Mouse (Mus musculus): ENCODE measurements around the gene Ano10.
"Not testable (repeated sequence)": the region's sequence is repeated elsewhere in the genome, so short reads cannot be mapped to it uniquely, and the experiment has no call there.

Gene Ano10

DNA sequence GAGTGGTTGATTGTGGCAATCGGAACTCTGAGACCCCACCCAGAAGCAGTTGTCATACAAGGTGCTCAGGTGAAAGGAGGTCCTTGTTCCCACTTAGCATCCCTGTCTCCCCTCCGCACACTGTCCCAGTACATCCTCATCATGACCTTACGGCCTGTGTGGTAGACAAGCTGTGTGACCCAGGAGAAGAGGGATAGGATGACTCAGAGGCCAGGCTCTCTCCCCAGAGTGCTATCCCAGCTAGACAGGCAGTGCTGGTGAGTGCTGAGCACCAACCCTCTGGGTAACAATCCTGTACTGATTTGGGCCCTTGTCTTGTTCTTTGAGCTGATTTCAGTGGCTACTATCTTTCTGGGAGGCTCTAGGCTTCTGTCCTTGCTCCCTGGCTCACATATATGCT is 95.6 kb downstream of the Ano10 start:
- no peak for DNase-seq (ENCODE audit: low spot score)

DNA sequence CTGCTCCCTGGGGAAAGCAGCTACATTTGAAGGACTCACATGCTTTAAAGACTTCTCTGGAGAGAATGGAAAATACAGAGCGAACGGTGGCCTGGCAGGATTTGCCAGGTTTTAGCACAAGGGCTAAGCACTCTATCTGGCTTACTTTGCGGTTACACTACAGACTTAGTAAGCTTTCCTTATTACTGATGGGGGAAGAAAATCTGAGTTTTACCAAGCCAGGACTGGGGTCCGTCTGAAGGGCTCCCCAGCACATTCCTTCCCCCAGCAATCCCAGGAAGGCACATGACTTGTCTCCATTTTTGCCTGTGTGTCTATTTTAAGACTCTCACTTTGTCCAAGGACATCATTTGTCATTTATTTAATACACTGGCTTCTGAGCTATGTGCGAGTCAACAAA is 97.2 kb downstream of the Ano10 start:
- DNase-seq (ENCODE audit: low spot score) = no peak

DNA sequence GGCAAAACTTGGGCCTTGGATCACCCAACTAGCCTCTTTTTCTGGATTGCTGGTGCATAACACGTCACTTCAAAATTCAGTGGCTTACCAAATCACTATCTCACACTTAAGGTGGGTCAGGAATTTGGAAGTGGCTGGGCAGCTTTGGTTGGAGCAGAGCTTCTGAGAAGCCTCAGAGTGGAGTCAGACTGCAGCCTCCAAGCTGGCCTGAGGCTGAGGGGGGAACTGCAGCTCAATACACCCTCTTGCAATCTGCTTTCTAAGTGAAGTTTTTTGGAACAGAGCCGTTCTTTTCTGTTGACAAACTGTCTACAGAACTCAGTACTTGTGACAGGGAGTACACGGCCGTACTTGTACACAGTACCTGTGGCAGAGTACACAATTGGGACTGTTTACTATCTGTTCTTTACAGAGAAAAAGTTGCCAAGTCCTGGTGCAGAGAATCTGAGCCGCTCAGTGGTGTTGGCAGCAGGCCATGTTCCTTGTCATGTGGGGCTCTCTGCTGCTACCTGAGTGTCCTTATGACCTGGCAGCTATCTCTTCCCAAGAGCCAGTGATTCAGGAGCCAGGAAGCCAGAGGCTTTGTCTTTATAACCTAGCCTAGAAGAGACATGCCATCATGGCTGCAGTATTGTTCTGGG is 99.1 kb downstream of the Ano10 start:
- DNase-seq (ENCODE audit: low spot score) = peak; percentile 79

DNA sequence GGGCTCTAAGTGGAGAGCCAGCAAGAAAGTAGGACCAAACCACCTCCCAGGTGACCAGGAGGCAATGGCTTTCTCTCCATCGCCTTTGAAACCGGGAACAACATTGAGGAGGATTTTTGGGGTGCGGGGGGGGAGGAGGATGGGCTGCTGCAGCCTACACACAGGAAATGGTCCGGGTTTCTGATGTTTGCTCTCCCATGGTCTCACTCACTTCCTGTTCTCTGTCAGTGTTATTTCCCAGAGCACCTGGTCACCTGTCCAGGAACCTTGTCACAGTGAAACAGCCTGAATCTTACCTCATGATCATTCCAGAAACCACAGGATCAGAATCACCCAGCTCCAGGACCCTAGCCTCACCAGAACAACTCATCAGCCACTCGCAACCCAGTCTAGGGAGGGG is 100.4 kb downstream of the Ano10 start:
- no peak for DNase-seq (ENCODE audit: low spot score)

DNA sequence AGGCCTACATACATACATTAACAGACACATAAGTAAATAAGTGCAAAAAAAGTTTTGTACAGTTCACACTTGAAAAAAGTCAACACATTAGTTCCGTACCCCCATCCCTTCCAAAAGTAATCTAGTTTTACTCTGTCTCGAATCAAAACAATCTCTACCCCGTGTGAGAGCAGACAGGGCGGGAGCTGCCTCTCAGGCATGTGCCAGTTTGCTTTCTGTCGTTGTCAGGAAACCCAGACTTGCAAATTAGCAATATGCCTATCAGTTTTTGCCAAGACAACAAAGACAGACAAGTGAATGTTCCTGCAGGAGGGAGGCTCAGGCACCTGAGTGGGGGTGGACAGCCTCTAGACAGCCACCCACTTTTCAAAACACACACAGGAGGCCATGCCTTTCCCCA is 100.9 kb downstream of the Ano10 start:
- no peak for DNase-seq (ENCODE audit: low spot score)

DNA sequence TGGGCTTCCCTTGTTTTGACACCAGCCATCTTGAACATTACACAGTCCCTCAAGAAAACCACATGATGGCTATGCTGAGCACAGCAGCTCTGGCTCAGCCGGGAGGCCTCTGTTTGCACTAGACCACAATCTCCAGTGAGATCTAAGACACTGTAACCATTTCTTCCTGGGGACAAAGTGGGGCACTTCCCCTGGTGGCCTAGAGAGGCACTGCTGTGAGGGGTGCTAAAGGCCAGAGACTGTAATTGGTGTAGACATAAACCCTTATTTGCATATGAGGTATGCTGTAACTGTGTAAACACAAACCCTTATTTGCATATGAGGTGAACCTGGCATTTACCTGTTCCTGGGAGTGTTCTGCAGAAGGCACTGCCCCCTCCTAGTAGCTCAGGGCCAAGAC is 105.5 kb downstream of the Ano10 start:
- peak; percentile 29 for DNase-seq (ENCODE audit: low spot score)

DNA sequence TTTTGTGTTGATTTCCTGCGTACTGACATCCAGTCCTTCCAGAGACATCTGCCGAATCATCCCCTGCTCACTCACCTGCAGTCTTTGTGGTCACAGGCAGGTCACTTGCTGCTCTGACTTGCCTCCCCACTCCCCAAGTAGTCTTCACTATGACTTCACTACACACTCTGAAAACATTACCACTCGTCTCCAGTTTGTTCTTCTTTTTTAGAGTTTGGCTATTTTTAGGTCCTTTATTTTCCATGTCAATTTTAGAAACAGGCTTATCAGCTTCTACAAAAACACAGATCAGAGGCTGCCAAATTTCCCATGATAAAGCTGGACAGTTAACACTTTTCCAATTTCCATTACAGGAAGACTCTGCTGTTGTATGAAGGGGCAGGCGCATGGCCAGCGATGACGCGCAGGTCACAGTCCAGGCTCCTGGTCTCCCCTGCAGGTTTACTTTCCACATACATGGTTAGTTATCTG is 106.7 kb downstream of the Ano10 start:
- DNase-seq (ENCODE audit: low spot score) = no peak

DNA sequence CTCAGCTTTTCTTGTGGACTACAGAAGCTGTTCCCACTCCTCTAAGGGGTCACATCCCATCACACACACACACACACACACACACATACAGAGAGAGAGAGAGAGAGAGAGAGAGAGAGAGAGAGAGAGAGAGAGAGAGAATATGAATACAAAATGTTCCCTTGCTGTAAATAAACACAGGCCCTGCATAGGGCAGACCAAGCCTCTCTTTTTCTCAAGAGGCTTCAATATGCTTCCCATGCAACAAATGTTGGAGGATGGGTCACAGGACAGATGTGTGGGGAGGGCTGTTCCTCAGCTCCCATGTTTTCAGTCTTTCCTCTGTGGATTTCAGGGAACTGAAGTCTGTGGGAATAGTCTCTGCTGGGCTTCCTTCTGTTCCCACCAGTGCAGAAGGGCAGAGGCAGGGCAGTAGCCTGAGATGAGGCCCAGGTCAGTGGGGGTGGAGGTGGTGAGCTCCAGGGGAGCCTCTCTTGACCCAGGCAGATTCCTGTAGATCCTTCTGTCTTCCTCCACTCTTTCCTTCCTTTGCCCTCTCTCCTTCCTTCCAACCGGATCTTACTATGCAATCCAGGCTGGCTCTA is 107.5 kb downstream of the Ano10 start:
- no peak for DNase-seq (ENCODE audit: low spot score)

DNA sequence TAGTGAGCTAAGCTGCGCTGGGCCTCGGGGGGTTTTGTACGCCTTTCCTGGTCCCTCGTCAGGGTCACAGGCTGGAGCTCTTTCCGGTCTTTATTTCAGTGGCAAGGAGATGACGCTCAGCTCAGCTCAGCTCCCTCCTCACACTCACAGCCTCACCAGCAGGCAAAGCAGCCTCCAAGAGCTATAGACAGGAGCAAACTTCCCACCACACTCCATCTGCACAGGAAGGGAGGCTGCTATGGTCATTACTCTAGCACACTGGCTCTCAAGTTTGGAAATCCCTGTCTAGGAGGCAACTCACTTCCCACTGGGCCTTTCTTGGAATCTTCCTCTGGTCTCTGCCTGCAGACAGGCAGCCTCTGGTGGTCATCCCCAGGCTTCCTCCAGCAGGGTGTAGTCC is 108.3 kb downstream of the Ano10 start:
- DNase-seq (ENCODE audit: low spot score) = no peak

DNA sequence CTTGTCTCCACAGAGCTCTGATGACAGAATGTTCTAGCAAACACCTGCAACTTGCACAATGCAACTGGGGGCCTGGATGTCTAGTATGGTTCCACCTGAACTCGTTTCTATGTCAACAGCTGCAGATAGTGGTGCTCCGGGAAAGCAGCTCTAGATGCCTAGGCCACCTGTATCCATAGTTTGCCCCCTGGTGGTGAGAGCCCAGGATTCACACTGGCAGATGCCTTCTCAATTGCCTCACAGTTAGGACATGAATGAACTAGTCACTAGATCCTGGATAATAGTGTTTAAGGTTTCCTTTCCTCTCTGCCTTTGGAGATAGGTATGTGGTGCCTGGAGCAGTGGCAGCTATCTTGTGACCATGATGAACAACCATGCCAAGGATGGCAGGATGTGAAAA is 109.2 kb downstream of the Ano10 start:
- peak; percentile 90 for DNase-seq (ENCODE audit: low spot score)

DNA sequence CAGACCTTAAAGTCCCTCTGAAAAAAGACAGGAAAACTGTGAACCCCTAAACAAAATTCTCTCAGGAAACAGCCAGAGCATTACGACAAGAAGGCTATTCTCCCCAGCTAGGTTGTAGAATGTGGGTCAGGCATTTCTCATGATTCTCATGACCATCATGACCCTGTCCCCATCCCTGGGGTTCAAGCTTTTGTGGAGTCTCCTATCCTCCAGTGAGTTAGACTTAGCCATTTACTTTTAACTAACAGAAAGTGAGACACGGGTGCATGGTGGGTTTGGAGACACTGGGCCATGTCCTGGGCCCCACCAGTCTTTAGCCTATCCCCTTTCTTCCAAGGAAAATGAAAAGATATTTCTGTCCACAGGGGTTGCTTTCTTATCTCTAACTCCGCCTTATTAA is 109.9 kb downstream of the Ano10 start:
- DNase-seq (ENCODE audit: low spot score) = no peak

DNA sequence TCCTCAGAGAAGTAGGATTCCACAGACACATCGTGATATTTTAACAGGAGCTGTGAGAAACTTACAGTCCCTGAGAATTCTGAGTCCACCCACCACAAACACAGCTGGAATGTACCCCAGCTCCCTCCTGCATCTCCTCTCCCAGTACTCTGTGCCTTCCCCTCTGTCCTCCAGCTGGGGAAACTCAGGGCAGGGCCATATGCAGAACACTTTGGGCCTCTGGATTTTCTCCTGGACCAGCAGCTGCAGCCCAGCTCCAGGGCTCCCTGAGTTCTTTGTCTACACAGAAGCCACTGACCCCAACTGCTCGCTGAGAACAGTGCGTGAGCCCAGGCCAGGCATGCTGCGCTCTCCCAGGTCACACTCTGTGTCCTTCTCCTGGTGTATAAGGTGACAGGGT is 111.1 kb downstream of the Ano10 start:
- DNase-seq (ENCODE audit: low spot score) = no peak

DNA sequence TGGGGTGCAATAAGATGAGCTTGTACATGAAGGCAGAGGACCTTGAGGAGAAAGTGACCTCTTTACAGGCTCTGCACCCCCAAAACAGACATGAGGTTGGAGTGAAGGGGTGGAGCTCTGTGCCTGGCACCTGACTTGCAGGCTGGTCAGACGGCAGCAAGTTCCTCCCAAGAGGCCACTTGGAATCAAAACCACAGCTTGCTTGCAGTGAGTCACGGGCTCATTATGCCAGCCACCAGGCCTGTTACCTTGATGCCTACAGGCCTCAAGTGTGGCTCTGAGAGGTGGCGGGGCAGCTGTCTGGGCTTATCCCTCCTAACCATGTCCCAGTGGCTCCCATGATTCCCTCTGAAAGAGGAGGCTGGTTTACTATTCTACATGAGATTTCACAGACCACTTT is 114.1 kb downstream of the Ano10 start:
- DNase-seq (ENCODE audit: low spot score) = peak; percentile 53

DNA sequence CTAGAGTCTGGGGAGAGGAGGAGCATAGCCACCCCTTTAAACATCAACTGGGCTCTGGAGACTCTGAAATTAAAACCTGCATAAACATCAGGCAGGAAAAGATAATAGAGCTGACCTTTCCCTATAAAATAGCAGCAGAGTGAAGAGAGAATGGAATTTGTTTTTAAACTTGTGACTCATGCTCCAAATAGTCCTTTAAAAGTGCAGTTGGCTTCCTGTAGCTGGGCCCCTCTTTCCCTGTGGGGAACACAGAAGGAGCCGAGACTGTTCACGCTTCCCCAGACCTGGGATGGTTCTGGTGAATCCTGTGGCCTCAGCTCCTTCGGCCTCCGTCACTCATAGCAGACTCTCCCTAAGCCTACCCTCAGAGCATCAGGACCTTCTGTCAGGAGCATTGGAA is 115.8 kb downstream of the Ano10 start:
- DNase-seq (ENCODE audit: low spot score) = no peak

DNA sequence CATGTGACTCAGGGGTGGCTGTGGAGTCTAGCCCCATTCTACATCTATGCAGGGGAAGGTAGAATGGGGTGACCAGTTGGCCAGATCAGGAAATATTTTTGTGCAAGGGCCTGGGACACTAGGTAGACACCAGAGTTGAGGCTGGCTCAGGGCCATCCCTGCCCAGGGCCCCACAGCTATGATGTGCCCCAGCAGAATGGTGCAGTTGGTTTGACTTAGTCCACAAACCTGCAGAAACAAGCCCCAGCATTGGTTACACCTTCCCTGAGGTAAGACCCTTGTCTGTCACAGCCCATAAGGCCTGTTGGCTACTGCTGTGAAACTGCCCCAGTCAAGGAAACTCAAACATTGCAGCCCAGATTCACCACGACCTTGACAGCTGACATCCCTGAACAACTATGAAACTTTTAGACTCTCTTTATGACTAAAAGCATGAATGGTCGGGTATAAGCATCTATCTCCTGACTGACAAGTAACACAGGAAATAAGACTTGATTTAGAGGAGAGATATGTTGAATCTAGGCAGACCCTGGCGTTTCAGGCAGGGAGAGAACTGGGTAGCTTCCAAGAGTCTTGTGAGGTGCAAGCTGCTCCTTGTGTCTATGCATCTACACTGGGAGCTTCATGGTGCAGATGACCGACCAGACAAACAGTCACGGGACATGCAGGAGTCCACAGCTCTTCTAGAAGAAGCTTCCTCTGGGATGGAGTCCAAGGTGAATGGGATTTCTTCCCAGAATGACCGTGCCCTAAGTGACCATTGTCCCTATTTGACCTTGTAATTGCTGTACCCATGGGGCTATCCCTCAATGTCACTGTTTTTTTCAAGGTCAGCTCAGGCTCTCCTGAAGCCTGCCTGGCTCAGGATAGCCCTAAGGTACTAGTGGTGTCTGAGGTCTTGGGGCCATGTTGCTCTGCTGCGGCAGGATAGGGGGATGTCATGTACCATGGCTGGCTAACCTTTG is 116.7 kb downstream of the Ano10 start:
- DNase-seq (ENCODE audit: low spot score) = peak; percentile 36

DNA sequence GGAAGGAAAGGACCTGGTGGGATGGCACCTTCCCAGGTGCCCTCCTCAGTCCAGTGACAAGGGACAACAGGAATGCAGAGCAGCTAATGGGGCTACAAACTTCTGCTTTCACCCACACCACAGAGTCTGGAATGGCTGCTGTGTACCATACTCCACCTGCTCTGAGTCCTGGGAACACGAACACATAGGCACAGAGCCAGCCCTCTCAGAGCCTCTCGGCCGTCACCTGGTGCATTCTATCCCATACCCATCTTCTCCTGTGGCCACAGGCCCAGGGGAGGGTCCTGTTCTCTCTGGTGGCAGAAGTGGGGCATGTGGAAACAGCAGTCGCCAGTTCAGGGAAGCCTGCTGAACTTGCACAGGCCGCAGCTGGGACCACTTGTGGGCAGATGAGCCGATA is 119.5 kb downstream of the Ano10 start:
- no peak for DNase-seq (ENCODE audit: low spot score)

DNA sequence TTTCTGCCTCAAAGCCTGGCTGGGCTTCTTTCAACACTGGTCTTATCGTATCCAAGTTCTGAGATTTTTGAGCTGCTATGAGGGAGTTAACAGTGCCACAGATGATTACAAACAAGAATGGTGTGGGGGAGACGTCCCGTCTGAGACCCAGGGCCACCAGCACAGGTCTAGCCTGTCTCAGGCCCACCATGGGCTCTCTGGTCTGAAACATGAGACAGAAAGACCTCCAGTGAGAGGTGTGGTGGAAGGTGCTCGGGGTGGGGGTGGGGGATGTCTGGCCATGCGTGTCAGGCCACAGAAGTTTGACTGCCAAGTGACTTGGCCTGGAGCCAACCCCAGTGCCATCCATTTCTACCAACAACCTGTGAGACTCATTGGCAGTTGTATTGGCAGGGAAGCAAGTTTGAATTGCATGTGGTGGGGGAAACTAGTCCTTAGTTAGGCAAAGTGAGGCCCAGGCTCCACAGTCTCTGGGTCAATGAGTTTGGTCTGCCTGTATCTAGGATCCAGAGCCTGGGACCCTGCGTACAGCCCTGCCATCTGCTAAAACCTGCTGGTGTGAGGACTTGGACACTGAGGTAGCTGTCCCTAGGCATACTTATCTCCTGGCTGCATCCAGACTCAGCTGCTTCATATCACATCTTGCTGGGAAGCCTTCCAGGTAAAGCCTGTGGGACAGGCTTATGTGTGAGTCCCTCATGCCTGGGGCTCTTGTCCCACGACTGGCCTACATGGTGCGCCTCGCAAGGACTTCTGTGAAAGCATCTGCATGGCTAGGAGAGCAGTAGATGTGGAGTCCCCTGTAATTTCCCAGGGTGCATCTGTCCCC is 120.6 kb downstream of the Ano10 start:
- no peak for DNase-seq (ENCODE audit: low spot score)

DNA sequence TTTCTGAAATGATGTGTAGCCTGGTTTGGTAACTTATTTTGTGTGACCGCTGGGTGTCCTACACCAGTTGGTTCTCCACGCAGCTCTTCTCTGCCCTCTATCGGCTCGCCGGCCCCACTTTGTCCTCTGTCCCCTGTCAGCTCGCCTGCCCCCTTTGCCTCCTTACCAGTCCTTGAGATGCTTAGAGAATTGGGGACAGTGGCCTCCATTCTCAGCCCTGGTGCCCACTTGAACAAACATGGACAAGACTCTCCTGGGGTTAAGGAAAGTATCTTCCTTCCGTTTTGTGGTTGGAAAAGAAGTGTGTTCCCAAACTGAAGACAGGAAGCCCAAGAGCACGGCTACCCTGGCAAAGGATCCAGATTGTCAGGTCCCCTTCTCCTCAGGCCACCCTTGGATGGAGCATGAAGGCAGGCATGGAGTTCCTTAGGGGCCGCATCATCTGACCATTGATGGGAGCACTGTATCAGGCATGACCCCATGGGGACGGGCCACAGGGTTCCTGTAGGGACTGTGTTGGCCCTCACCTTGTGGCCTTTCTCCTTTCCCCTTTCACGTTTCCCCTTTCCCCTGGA is 121.5 kb downstream of the Ano10 start:
- DNase-seq (ENCODE audit: low spot score) = no peak

DNA sequence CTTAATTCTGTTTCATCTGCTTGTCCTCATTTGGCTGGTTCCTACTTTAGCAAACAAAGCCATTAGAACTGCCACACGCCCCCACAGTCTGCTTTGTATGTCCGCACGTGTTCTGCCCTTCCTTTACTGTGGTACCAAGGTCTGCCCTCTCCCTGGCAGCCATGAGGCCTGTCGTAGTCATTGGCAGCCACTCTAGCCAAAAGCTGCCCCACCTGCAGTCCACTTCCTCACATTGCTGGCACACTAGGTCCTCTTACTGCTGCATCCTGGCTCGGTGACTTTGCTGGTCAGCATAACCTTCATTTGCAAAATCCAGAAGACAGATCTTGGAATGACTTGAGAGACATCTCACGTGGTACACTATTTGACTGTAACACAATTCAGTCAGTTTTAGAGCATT is 124.3 kb downstream of the Ano10 start:
- no peak for DNase-seq (ENCODE audit: low spot score)

DNA sequence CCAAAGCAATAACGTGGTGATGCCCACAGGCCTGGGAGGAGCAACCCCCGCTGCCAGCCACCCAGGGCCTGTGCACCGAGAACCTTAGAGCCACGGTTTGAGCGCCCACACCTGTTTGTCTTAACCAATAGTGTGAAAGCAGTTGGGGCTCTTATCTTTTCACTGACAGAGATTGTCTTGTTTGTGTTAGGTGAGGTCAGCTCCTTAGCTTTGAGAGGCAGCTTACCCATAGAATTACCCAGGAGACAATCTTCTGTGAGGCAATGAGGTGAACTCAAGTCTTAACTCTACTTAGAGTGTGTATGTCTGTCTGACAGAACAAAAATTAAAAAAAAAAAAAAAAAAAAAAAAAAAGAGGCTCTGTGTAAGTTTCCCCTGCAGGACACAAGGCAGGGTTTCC is 126.5 kb downstream of the Ano10 start:
- not testable (repeated sequence) for DNase-seq (ENCODE audit: low spot score)

DNA sequence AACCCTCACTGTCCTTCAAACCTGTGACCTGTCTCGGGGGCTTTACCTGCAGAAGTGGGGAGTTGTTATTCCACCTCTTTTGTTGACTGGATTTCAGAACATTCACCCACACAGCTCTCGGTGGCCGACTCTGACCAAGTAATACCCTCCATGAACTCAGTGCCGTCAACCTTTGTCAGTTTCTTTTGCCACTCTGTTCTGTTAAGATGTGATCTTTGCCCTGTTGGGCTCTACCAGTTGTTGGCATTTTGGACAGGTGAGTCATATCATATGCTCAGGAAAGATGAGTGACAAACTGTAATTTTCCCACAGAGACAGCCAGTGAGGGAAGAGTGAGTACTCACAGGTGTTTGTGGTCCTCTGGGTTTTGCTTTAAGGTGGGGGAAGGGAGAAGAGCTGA is 129.7 kb downstream of the Ano10 start:
- DNase-seq (ENCODE audit: low spot score) = no peak

DNA sequence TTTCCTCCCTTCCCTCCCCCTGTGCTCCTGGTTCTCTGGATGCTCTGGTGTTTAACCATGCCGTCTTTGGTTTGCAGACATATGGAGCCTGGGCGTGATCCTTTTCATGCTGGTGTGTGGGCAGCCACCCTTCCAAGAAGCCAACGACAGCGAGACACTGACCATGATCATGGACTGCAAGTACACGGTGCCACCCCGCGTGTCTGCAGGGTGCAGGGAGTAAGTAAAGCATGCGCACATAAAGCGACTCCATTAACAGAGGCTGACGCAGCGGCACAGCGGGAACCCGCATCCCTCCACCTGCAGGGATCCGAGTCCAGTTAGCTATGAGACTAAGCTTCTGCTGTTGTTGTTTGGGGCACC is 137.2 kb downstream of the Ano10 start:
- no peak for DNase-seq (ENCODE audit: low spot score)

Data from lung, postnatal 25 days (tissue).